Mouse (Mus musculus) T-helper 17 cell (primary cell): Measurements from ENCODE around the gene Dguok.

Experiments
- in situ Hi-C, 2 experiments: fragments of 300-600 bp; cut with MboI, MseI; formaldehyde crosslinking; loops; 1 replicate in 1 of 2; 2 replicates in 1 of 2; pipeline ENCODE4 v1.15.1; 2025; ENCODE audit warnings: high pct_unique_total_duplicates in 2 of 2

The Dguok gene

DNA sequence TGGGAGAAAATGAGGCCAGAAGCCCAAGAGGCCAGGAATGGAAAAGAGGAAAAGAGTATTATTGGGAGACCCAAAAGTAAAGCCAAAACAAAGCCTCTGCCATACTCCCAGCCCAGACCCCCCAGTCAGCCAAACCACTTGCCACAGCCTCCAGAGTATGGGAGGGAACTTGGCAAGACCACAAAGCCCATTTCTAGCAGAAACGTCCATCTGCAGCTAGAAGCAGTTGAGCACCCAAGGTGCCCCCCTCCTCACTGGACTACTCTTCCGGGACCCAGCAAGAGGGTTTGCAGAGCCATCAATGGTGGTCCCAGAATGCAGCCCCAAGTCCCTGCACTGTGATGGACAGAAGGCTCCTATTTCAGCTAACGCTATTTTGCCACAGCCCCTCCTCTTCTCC is 69.0 kb downstream of the Dguok start:
- in situ Hi-C loops: no loop called here

DNA sequence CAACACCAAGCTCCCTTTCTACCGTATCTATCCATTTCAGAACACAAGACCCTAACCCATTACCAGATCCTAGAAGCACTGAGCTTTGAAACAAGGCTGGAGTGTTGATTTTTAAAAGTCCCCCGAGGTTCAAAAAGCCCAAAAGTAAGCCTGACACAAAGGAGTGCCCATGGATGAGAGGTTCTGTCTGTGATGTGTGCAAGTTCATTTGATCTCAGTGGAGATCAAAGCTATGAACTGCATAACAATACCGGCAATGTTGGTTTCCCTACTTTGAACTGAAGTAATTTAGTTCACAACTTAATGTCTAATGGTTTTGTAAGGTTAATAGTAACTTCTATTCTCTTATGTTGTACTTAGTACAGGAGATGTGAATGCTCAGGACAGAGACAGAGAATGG is 69.5 kb downstream of the Dguok start:
- in situ Hi-C loops: no loop called here

DNA sequence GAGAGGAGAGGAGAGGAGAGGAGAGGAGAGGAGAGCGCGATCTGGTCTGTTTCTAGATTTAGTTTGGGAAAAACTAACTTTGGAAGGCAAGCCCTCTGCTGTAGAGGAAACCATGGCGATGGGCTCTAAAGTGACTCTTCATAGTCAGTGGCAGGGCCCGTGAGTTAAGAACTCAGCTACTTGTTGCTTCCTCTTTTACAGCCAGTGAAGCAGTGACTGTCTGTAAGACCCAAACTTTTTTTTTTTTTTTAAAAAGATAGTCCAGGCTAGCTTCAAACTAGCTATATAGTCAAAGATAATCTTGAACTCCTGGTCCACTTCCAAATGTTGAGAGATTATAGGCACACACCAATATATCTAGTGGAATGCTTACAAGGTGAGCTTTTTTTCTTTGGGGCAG is 70.2 kb downstream of the Dguok start:
- in situ Hi-C loops: no loop called here

DNA sequence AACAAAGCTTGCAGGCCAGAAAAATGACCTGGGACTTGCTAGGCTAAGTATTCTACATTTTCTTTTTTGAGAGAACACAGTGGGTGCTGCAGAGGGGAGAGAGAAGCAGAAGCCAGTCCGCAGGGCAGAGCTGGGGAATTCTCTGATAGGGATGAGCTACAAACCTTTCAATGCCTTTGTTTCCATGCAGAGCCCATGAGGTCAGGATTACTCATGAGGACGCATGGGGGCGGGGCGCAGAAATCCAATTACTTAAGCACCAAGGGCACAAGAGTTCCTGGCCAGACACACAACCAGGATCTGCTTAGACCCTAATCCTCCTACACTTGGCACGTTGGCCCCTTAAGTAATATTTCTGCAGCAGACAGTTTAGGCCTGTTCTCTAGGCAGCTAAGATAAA is 71.6 kb downstream of the Dguok start:
- in situ Hi-C loops: no loop called here

DNA sequence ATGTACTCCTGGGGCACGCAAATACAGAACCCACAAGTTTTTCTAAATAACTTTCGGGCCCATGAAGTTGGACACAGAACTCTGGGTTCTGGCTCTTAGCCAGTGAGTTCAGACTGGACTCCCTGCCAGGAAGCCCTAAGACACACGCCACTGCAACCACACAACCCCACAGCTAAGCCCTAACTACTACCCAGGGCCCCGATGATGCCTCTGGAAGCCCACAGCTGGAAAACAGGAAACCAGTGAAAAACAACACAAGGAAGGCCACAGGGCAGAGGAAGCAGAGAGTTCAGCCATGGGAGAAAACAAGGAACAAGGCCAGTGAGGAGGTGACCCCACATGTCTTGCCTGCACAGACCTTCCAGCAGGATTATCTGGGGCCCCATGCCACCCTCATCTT is 73.2 kb downstream of the Dguok start:
- in situ Hi-C loops: no loop called here

DNA sequence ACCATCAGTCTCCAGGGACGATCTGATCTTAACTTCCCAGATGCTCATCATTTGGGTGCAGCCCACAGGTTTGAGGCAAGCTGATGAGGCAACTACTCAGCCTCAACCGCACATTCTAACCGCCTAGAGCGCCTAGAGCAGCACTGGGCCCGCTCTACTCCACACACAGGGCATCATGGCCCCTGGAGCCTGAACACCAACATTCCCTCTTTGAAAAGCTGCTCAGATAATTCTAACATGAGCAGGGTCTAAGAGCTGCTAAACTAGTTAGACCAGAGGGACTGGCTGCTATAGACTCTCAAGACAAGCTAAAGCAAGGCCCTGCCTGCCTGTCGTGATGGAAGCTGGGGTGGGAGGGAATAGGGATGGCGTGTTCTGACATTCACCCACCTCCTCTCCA is 73.8 kb downstream of the Dguok start:
- in situ Hi-C loops: no loop called here
